8 mouse cellular contexts compared by ENCODE assay signal in the genomic region with DNA sequence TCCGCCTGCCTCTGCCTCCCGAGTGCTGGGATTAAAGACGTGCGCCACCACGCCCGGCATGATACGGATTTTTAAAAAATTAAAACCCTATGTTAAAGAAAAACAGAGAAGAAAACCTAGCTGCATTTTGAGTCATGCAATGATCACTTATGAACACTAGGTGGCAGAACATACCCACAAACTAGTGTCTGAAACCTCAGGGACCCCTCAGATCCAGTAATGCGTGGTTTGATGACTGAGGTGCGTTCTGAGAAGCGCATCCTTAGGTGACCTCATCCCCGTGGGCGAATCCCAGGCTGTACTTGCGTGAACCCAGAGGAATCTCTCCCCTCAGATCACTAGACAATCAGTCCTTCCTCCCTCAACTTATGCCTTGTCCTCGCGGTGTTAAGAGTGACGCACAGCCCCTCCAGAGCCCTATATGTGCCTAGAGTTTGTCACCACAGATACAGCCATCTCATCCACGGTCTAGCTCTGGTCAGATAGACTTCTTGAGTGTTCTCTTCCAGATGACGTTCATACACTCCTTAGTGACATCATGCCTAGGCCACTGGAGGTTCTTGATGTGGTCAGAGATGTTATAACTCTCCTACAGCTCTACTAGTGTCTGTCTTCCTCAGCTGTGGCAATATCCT. TPM values are rescaled to one million over a fixed set of nuclear protein-coding genes. Genes with fewer than 3 reads are reported as not detected.
DNase-seq lines count a peak whose midpoint lies in the region; ATAC-seq lines count a peak whose summit lies in the region.

No protein-coding gene starts in this region.

- DNase-seq in adrenal gland, adult 2 months, result peak; percentile 8
- DNase-seq in adrenal gland, adult 18-20 months (ENCODE audit: low spot score in 2 of 2), result no peak
- peak; percentile 53 for DNase-seq in CD4-positive helper T cell, adult 2 months (ENCODE audit: low read depth, low spot score)
- peak; percentile 67 for DNase-seq in embryo, embryonic 10 days (ENCODE audit: low spot score)
- DNase-seq in heart, postnatal 10 days, result peak; percentile 22 to 38
- peak; percentile 14 to 18 for DNase-seq in layer of hippocampus, postnatal 25 days (ENCODE audit: extremely low spot score in 1 of 2, low spot score in 1 of 2)
- DNase-seq in thymus, postnatal 14 days, result peak; percentile 33

- H3K4me1 ChIP-seq in midbrain, embryonic 13.5 days (replicated peaks), result no peaks in the 10 kb centered on the region

- H3K9ac ChIP-seq in midbrain, embryonic 13.5 days (replicated peaks), result no peak overlapping the region

- WGBS in midbrain, embryonic 13.5 days, result 25% methylated on average over 18 of the region's 18 CpGs

- intact Hi-C loops in heart, postnatal 10 days (cut with DNase I), result loop anchor here (1.0 to 2.0 kb wide), 2 partner anchors 29 to 95 kb away; no protein-coding TSS in a partner anchor

- peak overlapping the region; percentile 32 for H3K4me2 ChIP-seq in midbrain, embryonic 13.5 days (replicated peaks)

- no peaks in the 10 kb centered on the region for H3K9me3 ChIP-seq in midbrain, embryonic 13.5 days

- no peak overlapping the region for H3K4me3 ChIP-seq in midbrain, embryonic 13.5 days (replicated peaks)

- H3K27me3 ChIP-seq in midbrain, embryonic 13.5 days, result no peaks in the 10 kb centered on the region

- H3K36me3 ChIP-seq in midbrain, embryonic 13.5 days, result no peaks in the 10 kb centered on the region

- peak; percentile 66 for ATAC-seq in midbrain, embryonic 13.5 days

- no peak overlapping the region for H3K27ac ChIP-seq in midbrain, embryonic 13.5 days

RNA-seq across cellular contexts. Expression of a gene that starts 14.9 kb away (rescaled TPM):
- 10 to 100 TPM; 39.2 to 44.2 TPM for total RNA-seq in adrenal gland, adult 2 months (2021)
- 28.5 and 29.1 TPM in 2 replicates for polyA plus RNA-seq in adrenal gland, adult 2 months (2012; rRNA removed)
- 10 to 100 TPM; 38.3 to 43.2 TPM for total RNA-seq in adrenal gland, adult 18-20 months (2021)
- total RNA-seq in heart, postnatal 10 days (2021), result 10 to 100 TPM; 35.1 to 41.9 TPM
- total RNA-seq in layer of hippocampus, postnatal 25 days (2021), result 10 to 100 TPM; 55.5 to 69.7 TPM
- 18.9 and 19.2 TPM in 2 replicates for polyA plus RNA-seq in midbrain, embryonic 13.5 days (2015; fragmentation: Nextera tagmentation; extraction: Ambion mirVana)

RNA-seq across cellular contexts. Expression of a gene that starts 59.9 kb away (rescaled TPM):
- 10 to 100 TPM in 1 of 2 experiments, under 1 TPM in 1; 0.55 to 18.2 TPM for total RNA-seq in adrenal gland, adult 2 months (2021)
- 9.6 and 16.8 TPM in 2 replicates for polyA plus RNA-seq in adrenal gland, adult 2 months (2012; rRNA removed)
- total RNA-seq in adrenal gland, adult 18-20 months (2021), result 1 to 10 TPM in 1 of 2 experiments, under 1 TPM in 1; 0.58 to 9.6 TPM
- total RNA-seq in heart, postnatal 10 days (2021), result under 1 TPM; 0.14 to 0.17 TPM
- total RNA-seq in layer of hippocampus, postnatal 25 days (2021), result under 1 TPM in 1 of 2 experiments, not detected in 1; 0.10 TPM
- 0.32 and 0.40 TPM in 2 replicates for polyA plus RNA-seq in midbrain, embryonic 13.5 days (2015; fragmentation: Nextera tagmentation; extraction: Ambion mirVana)

Comparison
In these comparisons a context has a peak if more than half of its experiments do, and no peak if none do; other contexts are left out.
1. DNase-seq: peak in adrenal gland, adult 2 months (single experiment), CD4-positive helper T cell, adult 2 months (single experiment), embryo, embryonic 10 days (single experiment), heart, postnatal 10 days (2 of 2), layer of hippocampus, postnatal 25 days (2 of 2) and thymus, postnatal 14 days (single experiment); none in adrenal gland, adult 18-20 months (0 of 2).